Mouse (Mus musculus) kidney, embryonic 14.5 days (tissue): ENCODE results near the gene Dnajb7. TPM values are rescaled to one million over a fixed set of nuclear protein-coding genes. Genes with fewer than 3 reads are reported as not detected.

ENCODE experiments used
- ATAC-seq: fragments of 200-750 bp; cut with Nextera tagmentation; 2 replicates; pipeline ENCODE4 v1.8.0; 2017; ENCODE audit warnings: moderate number of reproducible peaks, mild to moderate bottlenecking, moderate TSS enrichment, moderate library complexity; ENCODE audit not compliant: low FRiP score, low TSS enrichment
- H3K27ac ChIP-seq: fragments of 300-500 bp; sonication (generic); 2 replicates; pipeline ENCODE4 v1.5.1; 2014; ENCODE audit warnings: low read depth, mild to moderate bottlenecking, low read length, moderate library complexity, mixed read lengths
- H3K27me3 ChIP-seq: fragments of 300-500 bp; sonication (generic); 2 replicates; pipeline ENCODE4 v1.6.1; 2014; ENCODE audit warnings: mild to moderate bottlenecking, low read length; ENCODE audit not compliant: control insufficient read depth, insufficient read depth
- H3K36me3 ChIP-seq: fragments of 300-500 bp; sonication (generic); 2 replicates; pipeline ENCODE4 v1.6.1; 2014; ENCODE audit warnings: low read length, mixed read lengths; ENCODE audit not compliant: control insufficient read depth, insufficient read depth
- H3K4me1 ChIP-seq: fragments of 300-500 bp; sonication (generic); 2 replicates; pipeline ENCODE4 v1.6.1; 2014; ENCODE audit warnings: low read length, mixed read lengths; ENCODE audit not compliant: control insufficient read depth, insufficient read depth
- H3K4me2 ChIP-seq: fragments of 300-500 bp; sonication (generic); replicated peaks from 2 replicates; pipeline ENCODE4 v1.6.1; 2014; ENCODE audit warnings: low read depth, mild to moderate bottlenecking, low read length
- H3K4me3 ChIP-seq: fragments of 300-500 bp; sonication (generic); 2 replicates; pipeline ENCODE4 v1.5.1; 2014; ENCODE audit warnings: mild to moderate bottlenecking, low read length
- H3K9ac ChIP-seq: fragments of 300-500 bp; sonication (generic); 2 replicates; pipeline ENCODE4 v1.6.1; 2014; ENCODE audit warnings: low read depth, mild to moderate bottlenecking, low read length, moderate library complexity
- H3K9me3 ChIP-seq: fragments of 300-500 bp; sonication (generic); 2 replicates; pipeline ENCODE4 v1.6.1; 2016; ENCODE audit warnings: low read length; ENCODE audit not compliant: control insufficient read depth
- WGBS: fragments of 180-500 bp; shearing (Covaris S2); extraction: QIAGEN DNeasy Blood & Tissue Kit; methylation state at CpG from one replicate; pipeline ENCODE4 v1.1.7; 2014; 5-methylcytosine and 5-hydroxymethylcytosine counted together
- polyA plus RNA-seq: library from polyadenylated mRNA; unstranded; fragments of >200 nt; fragmentation: Nextera tagmentation; extraction: Ambion mirVana; gene quantifications from 2 replicates; pipeline ENCODE4 v1.2.1, GENCODE M21; 2014

Gene Dnajb7
- polyA plus RNA-seq, 1 experiment from 2014 or later = 1.5 TPM

DNA sequence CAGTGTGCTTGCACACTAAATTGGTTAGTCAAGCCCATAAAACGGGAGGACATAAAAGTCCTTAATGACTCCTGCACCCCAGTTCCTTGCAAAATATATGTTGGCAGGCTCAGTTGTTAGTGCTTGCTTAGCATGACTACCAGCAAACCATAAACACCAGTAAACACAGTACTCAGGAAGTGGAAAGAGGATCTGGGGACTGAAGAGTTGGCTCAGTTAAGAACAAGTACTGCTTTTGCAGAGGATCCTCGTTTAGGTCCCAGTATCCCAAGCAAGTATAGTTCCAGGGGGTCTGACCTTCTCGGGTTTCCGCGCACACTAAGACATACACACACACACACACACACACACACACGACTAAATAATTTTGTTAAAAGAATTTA, 47.1 kb downstream of the Dnajb7 start:
- peak overlapping the region; percentile 67 for H3K4me2 ChIP-seq
- H3K9me3 ChIP-seq = no peaks in the 10 kb centered on the region
- H3K27me3 ChIP-seq = no peaks in the 10 kb centered on the region
- no peak overlapping the region; the same call in 1 of the 2 replicates for H3K9ac ChIP-seq
- H3K4me3 ChIP-seq = peak overlapping the region; percentile 57; the same call in 1 of the 2 replicates
- peaks cover 32% of the 10 kb centered on the region for H3K36me3 ChIP-seq
- ATAC-seq = peak; percentile 70
- H3K27ac ChIP-seq = peak overlapping the region; percentile 64; the same call in 1 of the 2 replicates
- H3K4me1 ChIP-seq = peaks cover 13% of the 10 kb centered on the region; the same call in 1 of the 2 replicates
- WGBS = 39% methylated on average over 6 of the region's 6 CpGs

DNA sequence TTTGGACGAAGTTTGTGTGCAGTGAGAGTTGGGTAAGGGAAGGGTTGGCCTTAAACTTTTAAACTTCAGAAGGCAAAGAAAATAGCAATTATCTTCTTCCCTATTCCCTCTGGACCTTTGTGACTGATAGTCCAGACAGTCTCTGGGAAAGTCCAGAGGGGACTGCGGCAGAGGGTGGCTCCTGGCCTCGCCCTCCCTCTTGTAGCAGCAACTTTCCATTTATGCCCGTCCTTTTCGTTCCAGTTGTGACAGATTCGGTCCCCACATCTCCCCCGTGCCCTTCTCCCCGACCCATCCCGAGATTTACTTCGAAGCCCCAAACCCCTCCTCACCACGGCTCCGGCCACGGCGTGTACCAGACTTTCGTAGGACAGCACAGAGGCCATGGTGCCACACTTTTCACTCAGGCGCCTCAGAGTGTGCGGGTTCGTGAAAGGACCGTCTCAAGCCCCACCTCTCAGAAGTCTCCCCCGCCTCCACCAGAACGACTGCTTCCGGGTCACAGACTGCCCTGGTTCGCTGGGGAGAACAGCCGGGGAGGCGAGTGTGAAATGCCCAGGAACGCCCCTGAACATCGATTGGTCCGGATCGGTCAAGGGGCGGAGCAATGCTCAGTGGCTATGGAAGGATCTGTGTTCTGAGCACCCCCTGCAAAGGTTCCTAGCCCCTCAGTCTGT, 47.6 kb downstream of the Dnajb7 start, which contains the start of gene Slc25a17:
Gene Slc25a17 (minus strand): TSS at position 468 of the 677 bp plus-strand sequence.
- Histone ChIP-seq H3K4me1 (peaks cover 13% of the 10 kb centered on the region; the same call in 1 of the 2 replicates), H3K36me3 (peaks cover 27% of the 10 kb centered on the region), H3K27ac (peak within 1 kb of the TSS; percentile 64; the same call in 1 of the 2 replicates), H3K4me2 (peak within 1 kb of the TSS; percentile 67), H3K9ac (peak within 1 kb of the TSS; percentile 67), H3K4me3 (peak within 1 kb of the TSS; percentile 57), H3K9me3 (no peaks in the 10 kb centered on the region), H3K27me3 (no peaks in the 10 kb centered on the region)
- WGBS = under 1% methylated on average over 30 of the region's 30 CpGs
- ATAC-seq = peak; percentile 98

GRCm38 (mm10) chr15:81359421-81359820, 48.7 kb downstream of the Dnajb7 start:
- 73% methylated on average over 5 of the region's 5 CpGs for WGBS
- H3K36me3 ChIP-seq = peaks cover 16% of the 10 kb centered on the region
- ATAC-seq = no peak
- H3K27me3 ChIP-seq = no peaks in the 10 kb centered on the region
- H3K9me3 ChIP-seq = no peaks in the 10 kb centered on the region
- no peak overlapping the region for H3K9ac ChIP-seq
- no peak overlapping the region for H3K27ac ChIP-seq
- peak overlapping the region; percentile 57; the same call in 1 of the 2 replicates for H3K4me3 ChIP-seq
- H3K4me1 ChIP-seq = peaks cover 13% of the 10 kb centered on the region; the same call in 1 of the 2 replicates
- H3K4me2 ChIP-seq = peak overlapping the region; percentile 67

GRCm38 (mm10) chr15:81358943-81359342, 49.2 kb downstream of the Dnajb7 start:
- H3K36me3 ChIP-seq = peaks cover 13% of the 10 kb centered on the region

GRCm38 (mm10) chr15:81356946-81357345, 51.2 kb downstream of the Dnajb7 start:
- peaks cover 2% of the 10 kb centered on the region; the same call in 1 of the 2 replicates for H3K36me3 ChIP-seq
- no peak overlapping the region for H3K9ac ChIP-seq
- H3K4me3 ChIP-seq = no peak overlapping the region
- no peaks in the 10 kb centered on the region for H3K9me3 ChIP-seq
- no peaks in the 10 kb centered on the region for H3K27me3 ChIP-seq
- no peak overlapping the region for H3K4me2 ChIP-seq
- WGBS = 33% methylated on average over 5 of the region's 5 CpGs
- ATAC-seq = no peak
- H3K4me1 ChIP-seq = peaks cover 13% of the 10 kb centered on the region; the same call in 1 of the 2 replicates
- no peak overlapping the region for H3K27ac ChIP-seq

More at GRCm38 (mm10) chr15:81358943-81359342, 49.2 kb downstream of the Dnajb7 start:
- Histone ChIP-seq H3K4me1 (peaks cover 13% of the 10 kb centered on the region; the same call in 1 of the 2 replicates), H3K9ac (no peak overlapping the region), H3K4me2 (peak overlapping the region; percentile 67), H3K9me3 (no peaks in the 10 kb centered on the region), H3K27me3 (no peaks in the 10 kb centered on the region), H3K27ac (no peak overlapping the region), H3K4me3 (peak overlapping the region; percentile 57; the same call in 1 of the 2 replicates)
- no peak for ATAC-seq
- 54% methylated on average over 3 of the region's 3 CpGs for WGBS

Other genes with a start within 250 kb of the Dnajb7 start
- gene Mrtfa, start 217.5 kb downstream of the Dnajb7 start, polyA plus RNA-seq = 23.1 and 28.2 TPM in 2 replicates
- 0.71 and 1.0 TPM in 2 replicates for gene Mchr1, start 172.8 kb downstream of the Dnajb7 start, polyA plus RNA-seq
- 117 and 127 TPM in 2 replicates for gene Slc25a17, start 47.5 kb downstream of the Dnajb7 start, polyA plus RNA-seq
- gene St13, start 8.2 kb downstream of the Dnajb7 start, polyA plus RNA-seq = 171 and 181 TPM in 2 replicates
- gene Xpnpep3, start 8.2 kb downstream of the Dnajb7 start, polyA plus RNA-seq = 5.5 and 10.0 TPM in 2 replicates
- 512 and 656 TPM in 2 replicates for gene Rbx1, start 58.0 kb upstream of the Dnajb7 start, polyA plus RNA-seq
- gene Ep300, start 177.1 kb upstream of the Dnajb7 start, polyA plus RNA-seq = 25.0 and 34.8 TPM in 2 replicates